Mouse (Mus musculus) kidney, adult 2 months (tissue): ENCODE measurements around the gene Stard10.

Experiments used
- CTCF ChIP-seq: fragments of 200-500 bp; conservative IDR thresholded peaks from 2 replicates; pipeline ENCODE4 v1.5.1; 2011; ENCODE audit warnings: low read depth, mild to moderate bottlenecking, control low read depth, low read length, moderate library complexity, mixed read lengths; ENCODE audit not compliant: insufficient read depth, insufficient read length
- POLR2A ChIP-seq: fragments of 200-500 bp; IDR thresholded peaks from one replicate; pipeline ENCODE4 v1.6.1; 2011; ENCODE audit warnings: low read depth, low read length, control low read depth

GRCm38 (mm10) chr7:101320399-101321217, 3.7 kb downstream of the Stard10 start:
- TF ChIP-seq CTCF (no peak), POLR2A (no peak)
